Mouse (Mus musculus): ENCODE results near the gene Abcf3. TPM values are rescaled to one million over a fixed set of nuclear protein-coding genes. Genes with fewer than 3 reads are reported as not detected.
A peak's percentile ranks its signal among the peaks of the same experiment; 100 is the strongest.

Gene Abcf3
- total RNA-seq, 1 experiment from 2014 or later: 47.9 TPM

- ATAC-seq (replicated peaks; ENCODE audit: low read depth, poor library complexity, severe bottlenecking): peak; percentile 80
These were observed 62.4 kb downstream of the Abcf3 start for GRCm38 (mm10) chr16:20610501-20611356.

Other genes with a start within 250 kb of the Abcf3 start
- 139 and 205 TPM in 2 replicates for gene Parl, start 246.2 kb upstream of the Abcf3 start, total RNA-seq (2017)
- 1.1 TPM in 2 replicates for gene Cyp2ab1, start 223.2 kb upstream of the Abcf3 start, total RNA-seq (2017)
- 26.6 and 41.7 TPM in 2 replicates for gene Abcc5, start 122.2 kb upstream of the Abcf3 start, total RNA-seq (2017)
- gene Eif2b5, start 49.8 kb upstream of the Abcf3 start, total RNA-seq (2017): 90.6 and 98.5 TPM in 2 replicates
- 4.6 and 6.9 TPM in 2 replicates for gene Dvl3, start 31.6 kb upstream of the Abcf3 start, total RNA-seq (2017)
- gene Ap2m1, start 13.1 kb upstream of the Abcf3 start, total RNA-seq (2017): 158 and 165 TPM in 2 replicates
- gene Vwa5b2, start 40.9 kb downstream of the Abcf3 start, total RNA-seq (2017): not detected in 2 replicates
- 6.1 and 12.1 TPM in 2 replicates for gene Eef1akmt4, start 63.0 kb downstream of the Abcf3 start, total RNA-seq (2017)
- gene Gm49333, start 63.0 kb downstream of the Abcf3 start, total RNA-seq (2017): not detected in 2 replicates
- 17.0 and 22.6 TPM in 2 replicates for gene Alg3, start 63.2 kb downstream of the Abcf3 start, total RNA-seq (2017)
- not detected in 2 replicates for gene Camk2n2, start 72.7 kb downstream of the Abcf3 start, total RNA-seq (2017)
- gene Ece2, start 81.3 kb downstream of the Abcf3 start, total RNA-seq (2017): 0.29 TPM in 1 of 2 replicates, not detected in the other
- 190 and 205 TPM in 2 replicates for gene Psmd2, start 103.1 kb downstream of the Abcf3 start, total RNA-seq (2017)
- 305 and 334 TPM in 2 replicates for gene Eif4g1, start 119.7 kb downstream of the Abcf3 start, total RNA-seq (2017)
- gene Fam131a, start 144.7 kb downstream of the Abcf3 start, total RNA-seq (2017): not detected in 2 replicates
- 78.5 and 115 TPM in 2 replicates for gene Polr2h, start 169.1 kb downstream of the Abcf3 start, total RNA-seq (2017)
- 1.9 and 7.3 TPM in 2 replicates for gene Clcn2, start 169.2 kb downstream of the Abcf3 start, total RNA-seq (2017)
- gene Chrd, start 184.6 kb downstream of the Abcf3 start, total RNA-seq (2017): not detected in 2 replicates
- gene Thpo, start 185.9 kb downstream of the Abcf3 start, total RNA-seq (2017): not detected in 2 replicates

Data from common myeloid progenitor, adult 5-6 weeks (primary cell).